Mouse (Mus musculus) stomach, embryonic 15.5 days (tissue): ENCODE data around the gene Gm49486. TPM values are rescaled to one million over a fixed set of nuclear protein-coding genes. Genes with fewer than 3 reads are reported as not detected.

ENCODE experiments used
- ATAC-seq: fragments of 200-750 bp; cut with Nextera tagmentation; 2 replicates; pipeline ENCODE4 v1.8.0; 2017; ENCODE audit warnings: low read depth, moderate number of reproducible peaks, moderate TSS enrichment; ENCODE audit not compliant: insufficient read depth, low FRiP score
- H3K27ac ChIP-seq: fragments of 300-500 bp; sonication (generic); 2 replicates; pipeline ENCODE4 v1.5.1; 2015; ENCODE audit warnings: mild to moderate bottlenecking, inconsistent platforms
- H3K27me3 ChIP-seq: fragments of 300-500 bp; sonication (generic); replicated peaks from 2 replicates; pipeline ENCODE4 v1.6.1; 2015; ENCODE audit warnings: inconsistent platforms
- H3K36me3 ChIP-seq: fragments of 300-500 bp; sonication (generic); 2 replicates; pipeline ENCODE4 v1.6.1; 2015; ENCODE audit warnings: inconsistent platforms
- H3K4me1 ChIP-seq: fragments of 300-500 bp; sonication (generic); 2 replicates; pipeline ENCODE4 v1.6.1; 2015; ENCODE audit warnings: inconsistent platforms
- H3K4me2 ChIP-seq: fragments of 300-500 bp; sonication (generic); 2 replicates; pipeline ENCODE4 v1.6.1; 2015; ENCODE audit warnings: mild to moderate bottlenecking, inconsistent platforms
- H3K4me3 ChIP-seq: fragments of 300-500 bp; sonication (generic); replicated peaks from 2 replicates; pipeline ENCODE4 v1.5.1; 2015; ENCODE audit warnings: inconsistent platforms
- H3K9ac ChIP-seq: fragments of 300-500 bp; sonication (generic); 2 replicates; pipeline ENCODE4 v1.6.1; 2015; ENCODE audit warnings: inconsistent platforms
- H3K9me3 ChIP-seq: fragments of 300-500 bp; sonication (generic); 2 replicates; pipeline ENCODE4 v1.6.1; 2016; ENCODE audit warnings: inconsistent platforms
- WGBS: fragments of 180-500 bp; shearing (Covaris S2); methylation state at CpG from one replicate; pipeline ENCODE4 v1.1.7; 2015; 5-methylcytosine and 5-hydroxymethylcytosine counted together
- polyA plus RNA-seq: library from polyadenylated mRNA; unstranded; fragments of >200 nt; fragmentation: Nextera tagmentation; extraction: Ambion mirVana; gene quantifications from 2 replicates; pipeline ENCODE4 v1.2.1, GENCODE M21; 2015

The Gm49486 gene
- polyA plus RNA-seq, 1 experiment from 2014 or later, result 0.65 TPM

GRCm38 (mm10) chr15:79261095-79261725, 32.0 kb downstream of the Gm49486 start:
- no peak overlapping the region for H3K27ac ChIP-seq
- H3K36me3 ChIP-seq, result no peaks in the 10 kb centered on the region
- H3K27me3 ChIP-seq, result peaks cover 24% of the 10 kb centered on the region
- peak; percentile 28; the same call in 1 of the 2 replicates for ATAC-seq
- 1% methylated on average over 52 of the region's 62 CpGs for WGBS
- H3K4me3 ChIP-seq, result peak overlapping the region; percentile 61
- H3K9me3 ChIP-seq, result no peaks in the 10 kb centered on the region
- H3K9ac ChIP-seq, result peak overlapping the region; percentile 38
- peak overlapping the region; percentile 100 for H3K4me2 ChIP-seq
- H3K4me1 ChIP-seq, result peaks cover 17% of the 10 kb centered on the region

- no peak overlapping the region for H3K27ac ChIP-seq
- H3K27me3 ChIP-seq, result peaks cover 27% of the 10 kb centered on the region
- H3K36me3 ChIP-seq, result no peaks in the 10 kb centered on the region
- peaks cover 17% of the 10 kb centered on the region for H3K4me1 ChIP-seq
- peak overlapping the region; percentile 38 for H3K9ac ChIP-seq
- H3K4me2 ChIP-seq, result peak overlapping the region; percentile 100
- no peaks in the 10 kb centered on the region for H3K9me3 ChIP-seq
- 0% methylated on average over 26 of the region's 28 CpGs for WGBS
- ATAC-seq, result peak; percentile 23; the same call in 1 of the 2 replicates
- H3K4me3 ChIP-seq, result peak overlapping the region; percentile 61
Measured at GRCm38 (mm10) chr15:79261757-79262156, 32.6 kb downstream of the Gm49486 start.

- no peak for ATAC-seq
- Histone ChIP-seq H3K27ac (no peak overlapping the region), H3K4me1 (peaks cover 17% of the 10 kb centered on the region), H3K9ac (no peak overlapping the region), H3K36me3 (no peaks in the 10 kb centered on the region), H3K27me3 (peaks cover 29% of the 10 kb centered on the region), H3K4me3 (no peak overlapping the region; the same call in 1 of the 2 replicates), H3K4me2 (peak overlapping the region; percentile 100), H3K9me3 (no peaks in the 10 kb centered on the region)
- 20% methylated on average over 13 of the region's 13 CpGs for WGBS
Measured at GRCm38 (mm10) chr15:79262375-79262774, 33.2 kb downstream of the Gm49486 start.

GRCm38 (mm10) chr15:79262786-79263309, 33.7 kb downstream of the Gm49486 start:
- 90% methylated on average over 3 of the region's 3 CpGs for WGBS
- H3K36me3 ChIP-seq, result no peaks in the 10 kb centered on the region

GRCm38 (mm10) chr15:79263726-79264125, 34.5 kb downstream of the Gm49486 start:
- Histone ChIP-seq H3K4me2 (no peak overlapping the region), H3K4me1 (peaks cover 17% of the 10 kb centered on the region), H3K9me3 (no peaks in the 10 kb centered on the region), H3K4me3 (no peak overlapping the region), H3K36me3 (no peaks in the 10 kb centered on the region), H3K27me3 (peaks cover 29% of the 10 kb centered on the region), H3K27ac (no peak overlapping the region), H3K9ac (no peak overlapping the region)
- WGBS, result 91% methylated on average over 6 of the region's 6 CpGs
- ATAC-seq, result no peak

More at GRCm38 (mm10) chr15:79262786-79263309, 33.7 kb downstream of the Gm49486 start:
- no peak for ATAC-seq
- Histone ChIP-seq H3K27ac (no peak overlapping the region), H3K27me3 (peaks cover 29% of the 10 kb centered on the region), H3K4me2 (no peak overlapping the region; the same call in 1 of the 2 replicates), H3K4me3 (no peak overlapping the region), H3K9me3 (no peaks in the 10 kb centered on the region), H3K9ac (no peak overlapping the region), H3K4me1 (peaks cover 17% of the 10 kb centered on the region)

GRCm38 (mm10) chr15:79265384-79265783, 36.2 kb downstream of the Gm49486 start:
- whole genome bisulfite sequencing, result 65% methylated on average over 4 of the region's 4 CpGs
- Histone ChIP-seq H3K4me1 (peaks cover 18% of the 10 kb centered on the region), H3K9ac (no peak overlapping the region), H3K9me3 (no peaks in the 10 kb centered on the region), H3K4me2 (no peak overlapping the region), H3K36me3 (no peaks in the 10 kb centered on the region), H3K4me3 (no peak overlapping the region), H3K27me3 (peaks cover 29% of the 10 kb centered on the region), H3K27ac (no peak overlapping the region)
- ATAC-seq, result no peak

GRCm38 (mm10) chr15:79268521-79268920, 39.3 kb downstream of the Gm49486 start:
- no peak overlapping the region for H3K9ac ChIP-seq
- no peak overlapping the region for H3K4me2 ChIP-seq
- no peak overlapping the region for H3K27ac ChIP-seq
- H3K4me3 ChIP-seq, result no peak overlapping the region
- WGBS, result 23% methylated on average over 1 of the region's 1 CpGs
- no peaks in the 10 kb centered on the region for H3K9me3 ChIP-seq
- peaks cover 8% of the 10 kb centered on the region; the same call in 1 of the 2 replicates for H3K27me3 ChIP-seq
- peaks cover 8% of the 10 kb centered on the region; the same call in 1 of the 2 replicates for H3K4me1 ChIP-seq
- no peak for ATAC-seq
- H3K36me3 ChIP-seq, result no peaks in the 10 kb centered on the region

- 1% methylated on average over 33 of the region's 33 CpGs for WGBS
- Histone ChIP-seq H3K4me3 (peak overlapping the region; percentile 29), H3K9me3 (no peaks in the 10 kb centered on the region), H3K27me3 (peaks cover 6% of the 10 kb centered on the region; the same call in 1 of the 2 replicates), H3K36me3 (no peaks in the 10 kb centered on the region), H3K4me2 (peak overlapping the region; percentile 59), H3K27ac (peak overlapping the region; percentile 60; the same call in 1 of the 2 replicates), H3K9ac (no peak overlapping the region), H3K4me1 (peaks cover 8% of the 10 kb centered on the region; the same call in 1 of the 2 replicates)
- ATAC-seq, result peak; percentile 83
Measured at GRCm38 (mm10) chr15:79270317-79271123, 41.3 kb downstream of the Gm49486 start.

- WGBS, result 15% methylated on average over 17 of the region's 17 CpGs
- H3K9ac ChIP-seq, result no peak overlapping the region
- peaks cover 8% of the 10 kb centered on the region; the same call in 1 of the 2 replicates for H3K4me1 ChIP-seq
- H3K27ac ChIP-seq, result no peak overlapping the region
- H3K9me3 ChIP-seq, result no peaks in the 10 kb centered on the region
- H3K27me3 ChIP-seq, result peaks cover 6% of the 10 kb centered on the region; the same call in 1 of the 2 replicates
- ATAC-seq, result no peak
- H3K4me3 ChIP-seq, result peak overlapping the region; percentile 29; the same call in 1 of the 2 replicates
- no peaks in the 10 kb centered on the region for H3K36me3 ChIP-seq
- H3K4me2 ChIP-seq, result peak overlapping the region; percentile 59
Measured at GRCm38 (mm10) chr15:79271124-79271746, 42.0 kb downstream of the Gm49486 start.

GRCm38 (mm10) chr15:79273020-79273419, 43.8 kb downstream of the Gm49486 start:
- Histone ChIP-seq H3K27me3 (no peaks in the 10 kb centered on the region), H3K4me1 (peaks cover 8% of the 10 kb centered on the region; the same call in 1 of the 2 replicates), H3K36me3 (no peaks in the 10 kb centered on the region), H3K9ac (no peak overlapping the region), H3K4me3 (no peak overlapping the region), H3K4me2 (no peak overlapping the region), H3K9me3 (no peaks in the 10 kb centered on the region), H3K27ac (no peak overlapping the region)
- no peak for ATAC-seq
- WGBS, result 63% methylated on average over 10 of the region's 10 CpGs

- no peak overlapping the region for H3K9ac ChIP-seq
- no peaks in the 10 kb centered on the region for H3K27me3 ChIP-seq
- no peak for ATAC-seq
- peaks cover 10% of the 10 kb centered on the region; the same call in 1 of the 2 replicates for H3K4me1 ChIP-seq
- H3K36me3 ChIP-seq, result no peaks in the 10 kb centered on the region
- H3K4me3 ChIP-seq, result no peak overlapping the region
- 63% methylated on average over 10 of the region's 10 CpGs for WGBS
- no peak overlapping the region for H3K27ac ChIP-seq
- no peak overlapping the region for H3K4me2 ChIP-seq
- no peaks in the 10 kb centered on the region for H3K9me3 ChIP-seq
Measured at GRCm38 (mm10) chr15:79277728-79278127, 48.5 kb downstream of the Gm49486 start.
